Mouse (Mus musculus): ENCODE data around the gene Abat.

Abat gene

DNA sequence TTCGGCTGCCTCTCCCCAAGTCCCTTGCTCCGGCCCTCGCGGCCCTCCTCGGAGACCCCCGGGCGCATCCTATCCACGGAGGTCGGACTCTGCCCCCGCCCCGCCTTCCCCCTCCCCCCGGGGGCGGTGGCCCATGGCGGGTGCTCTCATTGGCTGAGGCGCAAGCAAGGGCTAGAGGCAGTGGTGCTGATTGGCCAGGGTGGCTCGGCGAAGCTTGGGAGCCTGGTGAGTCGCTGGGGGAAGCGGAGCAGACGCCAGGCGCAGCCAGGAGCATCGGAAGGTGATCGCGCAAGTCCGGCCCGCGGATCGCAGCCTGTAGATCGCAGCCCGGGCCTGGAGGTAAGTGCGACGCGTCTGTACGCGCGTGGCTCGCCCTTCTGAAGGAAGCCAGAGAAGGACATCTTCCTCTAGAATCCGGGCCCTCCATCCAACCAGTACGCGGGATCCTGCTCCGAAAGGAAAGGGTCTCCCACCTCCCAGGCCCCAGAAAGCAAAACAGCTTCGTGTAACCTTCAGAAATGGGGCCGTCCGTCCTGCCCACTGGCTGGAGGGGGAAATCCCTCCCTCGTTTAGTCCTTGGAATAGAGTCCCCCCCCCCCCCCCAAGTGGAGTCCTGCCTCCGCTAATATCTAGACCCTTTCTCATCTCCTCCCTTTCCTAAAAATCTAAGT lies at the start of gene Abat:
Gene Abat (plus strand): TSS at position 194 of the 671 bp plus-strand sequence.
- DNase-seq (ENCODE audit: low spot score), result peak; percentile 89

DNA sequence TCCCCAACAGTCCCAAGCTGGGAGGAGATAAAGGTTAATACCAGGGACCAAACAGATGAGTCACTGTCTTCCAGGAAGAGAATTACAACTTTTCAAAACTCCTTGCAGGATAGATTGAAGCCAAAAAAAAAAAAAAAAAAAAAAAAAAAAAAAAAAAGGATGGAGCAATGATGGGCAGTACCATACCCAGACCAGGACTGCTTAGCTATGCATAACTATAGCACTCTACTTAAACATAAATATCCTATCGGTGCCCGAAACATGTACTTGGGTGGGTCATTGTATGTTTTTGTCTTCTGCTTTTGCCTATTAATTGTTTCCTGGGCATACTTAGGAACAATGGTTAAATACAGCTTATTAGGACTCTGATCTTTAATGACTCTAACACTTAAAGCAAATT lies 43.1 kb upstream of the Abat start:
- DNase-seq (ENCODE audit: low spot score), result no peak

DNA sequence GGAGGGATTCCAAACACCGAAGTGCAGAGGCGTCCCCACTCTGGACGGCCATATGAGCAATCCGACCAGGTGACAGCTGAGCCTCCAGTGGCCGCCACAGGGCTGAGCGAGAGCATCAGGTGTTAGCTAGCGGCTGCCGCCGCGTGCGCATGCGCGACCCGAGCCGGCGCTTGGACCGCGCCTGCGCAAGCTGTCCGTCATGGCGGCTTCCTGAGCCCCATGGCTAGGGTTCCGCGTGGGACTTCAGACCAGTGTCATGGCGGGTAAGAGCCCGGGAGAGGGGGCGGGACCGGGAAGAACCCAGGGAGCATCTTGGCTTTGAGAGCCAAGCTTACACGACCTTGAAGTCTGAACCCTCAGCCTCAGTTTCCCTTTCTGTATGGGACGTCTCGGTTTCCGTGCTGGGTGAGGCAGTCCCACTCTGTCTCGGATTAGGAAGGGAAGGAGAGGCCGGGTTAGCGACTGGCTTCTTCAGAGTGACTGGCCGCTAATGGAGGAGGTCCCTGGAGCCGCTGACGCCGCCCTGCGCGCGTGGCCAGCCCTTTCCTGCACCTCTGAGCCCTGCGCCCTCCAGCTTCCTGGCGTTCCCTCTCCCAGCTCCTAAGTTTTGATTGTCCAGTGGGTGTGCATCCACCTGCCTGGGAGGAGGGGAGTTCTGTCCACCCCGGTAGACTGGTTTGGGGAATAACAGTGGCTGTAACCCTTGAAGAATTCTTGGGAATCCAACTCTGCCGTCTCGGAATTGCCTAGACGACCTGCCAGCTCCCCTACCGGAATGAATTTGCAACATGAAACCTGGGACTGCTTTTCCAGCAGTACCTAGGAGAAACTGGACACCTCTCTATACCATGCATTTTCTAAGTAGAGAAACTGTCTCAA lies 42.4 kb upstream of the Abat start, which contains the start of gene Mettl22:
Gene Mettl22 (plus strand): TSS at position 186 of the 879 bp plus-strand sequence.
- DNase-seq (ENCODE audit: low spot score), result peak; percentile 89

DNA sequence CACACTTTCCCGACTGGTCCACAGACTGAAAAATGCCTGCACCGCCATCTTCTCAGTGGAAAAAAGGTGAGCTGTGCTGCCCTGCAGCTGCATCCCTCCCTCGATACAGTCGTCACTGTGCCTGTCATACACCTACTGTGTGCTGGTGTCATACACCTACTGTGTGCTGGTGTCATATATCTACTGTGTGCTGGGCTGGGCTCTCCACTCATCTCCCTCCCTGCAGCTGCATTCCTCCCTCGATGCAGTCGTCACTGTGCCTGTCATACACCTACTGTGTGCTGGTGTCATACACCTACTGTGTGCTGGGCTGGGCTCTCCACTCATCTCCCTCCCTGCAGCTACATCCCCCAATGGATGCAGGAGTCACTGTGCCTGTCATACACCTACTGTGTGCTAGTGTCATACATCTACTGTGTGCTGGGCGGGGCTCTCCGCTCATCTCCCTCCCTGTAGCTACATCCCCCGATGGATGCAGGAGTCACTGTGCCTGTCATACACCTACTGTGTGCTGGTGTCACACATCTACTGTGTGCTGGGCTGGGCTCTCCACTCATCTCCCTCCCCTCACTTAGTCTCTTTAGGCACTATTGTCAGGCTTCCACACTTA lies 25.7 kb upstream of the Abat start:
- DNase-seq (ENCODE audit: low spot score), result no peak

DNA sequence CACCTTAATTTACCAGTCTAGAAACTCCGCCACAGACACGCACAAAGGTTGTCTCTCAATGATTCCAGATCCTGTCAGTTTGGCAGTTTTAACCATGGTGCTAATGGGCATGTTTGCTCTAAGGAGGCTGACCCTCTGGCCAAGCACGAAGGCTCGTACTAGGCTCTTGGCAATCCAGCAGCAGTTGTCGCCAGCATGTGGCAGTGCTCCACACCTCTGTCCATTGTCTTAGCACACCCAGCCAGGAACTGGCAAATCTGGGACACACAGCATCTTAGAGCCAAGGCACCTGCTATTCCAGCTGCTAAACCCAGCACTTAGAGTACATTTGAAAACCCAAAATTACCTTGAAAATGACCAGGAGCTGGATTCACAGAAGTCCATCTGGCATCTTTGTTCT lies 23.9 kb upstream of the Abat start:
- DNase-seq (ENCODE audit: low spot score), result no peak

DNA sequence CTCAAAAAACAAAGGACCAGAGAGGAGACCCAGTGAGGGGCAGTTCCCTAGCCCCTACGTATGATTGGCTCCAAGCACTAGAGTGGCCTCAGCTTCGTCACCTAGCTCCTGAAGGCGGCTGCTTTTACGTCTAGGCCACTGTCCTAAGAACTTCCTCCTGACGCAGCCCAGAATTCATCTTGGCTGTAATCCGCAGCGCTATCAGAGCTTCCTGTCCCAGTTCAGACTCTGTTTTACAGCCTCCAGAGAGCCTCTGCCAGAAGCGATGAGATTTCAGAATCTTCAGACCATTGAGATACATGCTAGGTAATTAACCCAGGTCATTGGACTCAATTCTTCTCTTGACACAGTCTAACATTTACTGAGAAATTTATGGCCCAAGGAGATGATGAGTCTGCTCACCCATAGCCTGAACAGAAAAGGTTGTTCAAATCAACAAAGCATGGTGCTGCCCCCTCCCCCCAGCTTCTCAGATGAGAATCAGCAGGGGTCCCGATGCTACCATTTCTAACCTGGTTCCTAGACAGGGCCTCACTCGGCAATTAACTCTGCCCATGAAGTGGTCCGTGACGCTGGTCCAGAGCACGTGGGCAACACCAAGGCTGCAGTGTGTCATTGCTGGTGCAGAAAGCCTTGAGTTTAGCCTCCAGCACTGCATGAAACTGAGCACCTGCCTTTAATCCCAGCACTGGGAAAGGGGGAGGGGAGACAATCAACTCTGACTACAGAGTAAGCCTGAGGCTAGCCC lies 21.3 kb upstream of the Abat start:
- DNase-seq (ENCODE audit: low spot score), result no peak

DNA sequence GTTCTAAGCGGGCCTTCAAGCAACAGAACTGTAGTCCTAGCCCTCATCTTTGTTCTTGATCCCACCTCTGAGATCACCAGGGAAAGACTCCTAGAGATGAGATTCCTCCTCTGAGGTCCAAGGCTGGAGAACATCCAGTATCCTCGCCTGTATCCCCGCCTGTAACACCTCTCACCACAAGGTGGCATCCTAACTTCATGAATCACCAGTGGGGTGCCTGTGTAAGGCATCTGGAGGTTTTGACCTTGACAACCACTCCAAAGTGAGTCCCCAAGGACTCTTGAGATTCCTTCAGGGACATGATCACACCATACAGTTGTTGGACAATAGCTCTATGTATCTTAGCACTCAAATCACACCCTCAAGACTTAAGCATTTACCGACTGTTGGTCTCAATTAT lies 19.0 kb upstream of the Abat start:
- DNase-seq (ENCODE audit: low spot score), result peak; percentile 73

DNA sequence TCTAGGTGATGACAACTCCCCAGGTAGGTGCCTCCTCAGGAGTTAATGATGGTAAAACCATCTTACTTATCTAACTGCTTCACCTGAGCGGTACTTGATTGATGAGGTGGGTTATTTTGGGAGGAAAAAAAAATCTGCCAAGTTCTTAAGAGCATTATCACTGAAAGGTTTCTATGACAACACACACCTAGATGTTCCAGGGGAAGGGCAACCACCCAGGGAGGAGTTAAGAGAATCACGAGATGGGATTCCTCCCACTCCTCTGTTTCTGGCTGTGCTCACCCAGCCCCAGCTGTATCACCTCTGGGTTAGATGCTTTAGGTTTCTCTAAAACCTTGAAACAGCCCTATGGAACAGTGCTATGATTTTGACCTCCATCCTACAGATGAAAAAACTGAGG lies 16.3 kb upstream of the Abat start:
- no peak for DNase-seq (ENCODE audit: low spot score)

DNA sequence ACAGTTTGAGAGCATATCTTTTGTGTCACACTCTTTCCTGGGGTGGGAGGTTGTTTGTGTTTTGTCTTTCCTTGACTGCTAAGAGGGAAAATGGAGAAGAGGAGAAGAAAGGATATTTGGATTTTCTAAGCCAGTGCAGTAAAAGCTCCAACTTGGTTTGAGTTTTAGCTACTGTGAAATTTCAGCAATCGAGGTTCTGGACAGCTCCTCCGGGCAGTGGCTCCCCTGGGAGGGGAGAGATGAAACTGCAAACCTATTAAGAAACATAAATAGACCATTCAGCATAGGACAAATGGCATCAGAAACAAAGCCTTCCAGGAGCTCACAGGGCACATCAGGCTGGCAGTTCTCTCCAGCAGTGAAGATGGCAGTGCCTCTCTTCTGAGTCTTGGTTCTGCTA lies 9.0 kb upstream of the Abat start:
- no peak for DNase-seq (ENCODE audit: low spot score)

DNA sequence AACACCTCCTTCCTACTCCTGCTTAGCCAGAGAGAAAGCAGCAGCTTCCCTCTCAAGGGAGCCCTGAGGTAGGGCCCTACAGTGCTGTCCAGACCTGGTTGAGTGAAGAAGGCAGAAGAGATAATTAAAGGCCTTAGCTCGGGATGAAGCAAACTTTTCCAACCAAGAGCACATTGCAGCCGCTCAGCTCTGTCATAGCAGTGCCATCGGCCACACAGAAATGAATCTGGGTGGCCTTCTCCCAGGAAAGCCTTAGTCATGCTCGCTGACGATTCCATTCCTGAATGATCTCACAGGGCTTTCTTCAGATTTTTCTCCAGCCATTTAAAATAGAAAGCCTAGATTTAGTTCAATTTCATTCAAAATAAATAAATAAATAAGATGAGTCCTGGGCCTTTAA lies 3.3 kb upstream of the Abat start:
- DNase-seq (ENCODE audit: low spot score), result no peak

DNA sequence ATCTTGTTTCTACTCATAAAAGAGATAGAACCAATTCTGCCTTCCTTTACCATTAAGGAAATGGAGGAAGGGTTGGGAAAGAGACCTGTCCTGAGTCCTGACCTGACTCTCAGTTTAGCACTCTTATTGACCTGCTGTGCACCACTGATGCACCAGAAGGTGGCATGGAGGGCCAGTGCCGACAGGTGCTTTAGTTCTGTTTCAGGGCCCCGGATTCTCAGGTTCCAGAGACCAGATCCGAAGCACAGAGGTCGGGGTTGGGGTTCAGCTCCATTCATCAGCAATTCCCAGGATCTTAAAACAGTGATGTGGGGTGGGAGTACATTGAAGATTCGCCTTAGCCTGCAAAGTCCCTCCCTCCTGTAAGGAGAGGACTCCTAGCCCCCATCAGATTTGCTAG lies 399 bp upstream of the Abat start:
- DNase-seq (ENCODE audit: low spot score), result no peak

DNA sequence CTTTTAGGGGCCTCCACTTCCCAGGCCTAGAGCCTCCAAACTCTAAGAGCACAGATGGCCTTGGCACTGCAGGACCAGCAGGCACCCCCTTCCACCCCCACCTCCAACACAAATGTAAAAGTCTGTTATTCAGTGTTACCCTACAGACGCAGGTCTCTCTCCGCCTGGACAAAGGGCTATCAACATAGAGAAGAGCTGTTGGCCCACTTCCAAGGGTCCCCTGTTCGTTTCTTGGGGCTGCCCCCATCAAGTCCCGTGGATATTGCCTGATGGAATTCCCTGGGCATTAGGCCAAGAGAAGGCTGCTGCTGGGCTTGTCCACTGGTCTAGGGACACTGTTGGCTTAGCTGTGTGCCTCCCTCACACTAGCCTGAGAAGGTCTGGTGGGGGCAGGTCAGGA lies 951 bp downstream of the Abat start:
- DNase-seq (ENCODE audit: low spot score), result no peak

DNA sequence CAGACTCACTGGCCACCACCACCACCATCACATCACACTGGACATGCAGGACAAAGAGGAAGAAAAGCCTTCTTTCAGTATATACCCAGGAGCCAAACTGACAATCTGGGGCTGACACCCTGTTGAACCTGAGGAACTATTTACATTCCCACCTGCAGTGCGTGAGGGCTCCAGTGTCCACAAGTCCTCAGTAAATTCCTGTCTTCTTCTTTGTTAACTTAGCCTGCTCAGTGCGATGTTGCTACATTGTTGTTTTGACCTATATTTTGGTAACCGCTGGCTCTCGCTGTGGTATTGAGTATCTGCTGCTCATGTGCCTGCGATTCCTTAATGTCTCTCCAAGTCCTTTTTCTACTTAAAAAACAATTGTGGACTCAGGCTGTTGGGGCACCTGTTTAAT lies 7.3 kb downstream of the Abat start:
- no peak for DNase-seq (ENCODE audit: low spot score)

DNA sequence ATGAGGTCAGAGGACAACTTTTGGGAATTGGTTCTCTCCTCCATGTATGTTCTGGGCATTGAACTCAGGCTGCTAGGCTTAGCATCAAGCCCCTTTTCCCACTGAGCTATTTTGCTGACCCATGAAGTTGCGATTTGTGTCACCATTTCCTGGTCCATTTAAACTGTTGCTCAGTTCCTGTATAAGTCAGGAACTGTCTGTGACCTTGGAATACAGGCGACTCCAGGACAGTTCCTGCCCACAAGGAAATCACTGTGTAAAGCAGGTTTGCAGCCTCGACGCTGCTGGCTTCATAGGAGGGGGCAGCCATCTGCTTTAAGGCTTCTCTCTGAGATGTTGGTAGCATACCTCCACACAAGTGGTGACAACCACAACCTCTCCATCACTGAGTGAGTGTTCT lies 8.1 kb downstream of the Abat start:
- no peak for DNase-seq (ENCODE audit: low spot score)

DNA sequence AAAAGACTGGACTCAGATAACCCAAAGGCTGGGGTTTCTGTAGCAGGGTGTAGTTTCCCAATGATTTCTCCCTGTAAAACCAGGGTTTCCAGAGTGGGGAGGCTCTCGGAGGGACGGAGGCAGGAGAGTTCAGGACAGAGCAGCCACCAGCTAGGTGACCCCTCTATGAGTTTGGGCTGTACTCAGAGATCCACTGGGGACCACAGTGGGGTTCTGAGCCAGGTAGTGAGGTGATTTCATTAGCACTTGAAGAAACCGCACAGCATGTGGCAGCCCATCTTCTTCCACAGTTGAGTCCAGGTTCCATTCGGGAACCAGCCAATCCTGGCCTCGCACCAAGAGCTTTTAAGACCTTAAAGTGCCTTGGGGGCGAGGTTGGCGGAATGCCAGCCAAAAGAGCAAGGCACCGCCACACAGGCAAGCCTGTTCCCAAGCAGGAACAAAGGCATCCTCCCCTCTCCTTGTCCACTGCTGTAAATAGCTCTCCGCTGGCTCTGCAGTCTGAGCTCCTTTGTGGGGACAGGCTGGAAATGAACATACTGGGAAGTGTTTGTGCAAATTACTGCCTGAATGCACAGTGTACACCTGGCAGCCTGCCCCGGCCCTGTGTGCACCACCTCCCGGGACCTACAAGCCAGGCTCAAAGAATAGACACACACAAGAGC lies 10.4 kb downstream of the Abat start:
- DNase-seq (ENCODE audit: low spot score), result no peak

DNA sequence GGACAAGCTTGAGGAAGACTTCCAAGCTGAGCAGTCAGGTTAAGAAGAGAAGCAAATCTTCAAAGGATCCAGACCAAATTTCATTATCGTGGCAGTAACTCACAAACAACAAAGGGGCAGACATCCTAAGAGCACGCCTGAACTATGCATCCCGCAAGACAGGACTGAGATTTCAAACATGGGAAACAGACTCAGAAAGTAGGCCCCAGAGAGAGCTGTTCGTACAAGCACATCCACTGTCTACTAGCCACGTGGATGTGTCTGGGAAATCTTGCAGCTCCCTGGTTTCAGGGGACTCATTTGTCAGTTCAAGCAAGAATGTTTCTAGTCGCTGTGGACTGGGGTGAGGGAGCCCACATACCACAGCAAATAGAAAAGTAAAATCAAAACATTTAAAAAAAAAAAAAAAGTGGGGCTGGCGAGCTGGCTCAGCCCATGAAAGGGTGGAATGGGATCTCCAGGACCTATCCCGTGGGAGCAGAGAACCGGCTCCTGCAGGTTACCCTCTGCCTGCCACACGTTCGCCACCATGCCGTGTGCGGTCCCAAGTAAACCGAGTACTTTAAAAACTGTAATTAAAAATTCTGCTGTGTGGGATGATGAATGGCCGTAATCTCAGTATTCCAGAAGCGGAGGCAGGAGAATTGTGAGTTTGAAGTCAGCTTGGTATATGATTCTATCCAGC lies 11.1 kb downstream of the Abat start:
- no peak for DNase-seq (ENCODE audit: low spot score)

DNA sequence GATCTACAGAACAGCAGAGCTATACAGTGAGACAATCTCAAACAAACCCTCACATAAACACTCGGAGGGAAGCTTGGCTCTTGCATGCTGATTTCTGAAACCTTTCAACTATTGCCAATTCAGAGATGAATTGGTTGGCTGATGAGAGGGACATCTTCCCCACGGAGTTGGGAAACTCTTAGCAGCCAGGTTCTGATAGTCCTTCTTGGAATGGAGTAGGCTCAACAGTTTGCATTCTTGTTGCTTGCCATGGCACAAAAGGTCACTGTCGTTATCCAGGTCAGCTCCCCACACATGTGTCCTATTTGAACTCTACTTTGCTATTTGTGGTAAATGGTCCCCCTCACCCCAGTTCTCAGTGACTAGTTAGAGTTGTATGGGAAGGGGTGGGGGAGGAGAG lies 12.1 kb downstream of the Abat start:
- DNase-seq (ENCODE audit: low spot score), result no peak

DNA sequence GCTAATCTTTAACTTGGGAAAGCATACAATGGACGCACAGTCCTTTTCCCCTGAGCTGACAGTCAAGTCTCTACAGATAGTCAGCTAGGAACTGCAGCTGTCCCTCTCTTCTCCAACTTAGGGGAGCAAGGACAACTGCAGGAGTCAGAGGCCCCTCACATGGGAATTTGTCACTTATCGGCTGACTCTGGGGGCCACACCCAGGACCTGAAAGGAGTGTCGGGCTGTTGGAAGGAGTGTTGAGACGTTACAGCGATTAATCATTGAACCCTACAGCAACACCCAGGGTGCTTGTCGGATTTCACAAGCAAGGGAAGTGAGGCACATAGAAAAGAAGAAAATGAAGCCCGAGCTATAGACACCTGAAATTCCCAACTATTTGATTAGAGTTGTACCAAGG lies 12.6 kb downstream of the Abat start:
- no peak for DNase-seq (ENCODE audit: low spot score)

DNA sequence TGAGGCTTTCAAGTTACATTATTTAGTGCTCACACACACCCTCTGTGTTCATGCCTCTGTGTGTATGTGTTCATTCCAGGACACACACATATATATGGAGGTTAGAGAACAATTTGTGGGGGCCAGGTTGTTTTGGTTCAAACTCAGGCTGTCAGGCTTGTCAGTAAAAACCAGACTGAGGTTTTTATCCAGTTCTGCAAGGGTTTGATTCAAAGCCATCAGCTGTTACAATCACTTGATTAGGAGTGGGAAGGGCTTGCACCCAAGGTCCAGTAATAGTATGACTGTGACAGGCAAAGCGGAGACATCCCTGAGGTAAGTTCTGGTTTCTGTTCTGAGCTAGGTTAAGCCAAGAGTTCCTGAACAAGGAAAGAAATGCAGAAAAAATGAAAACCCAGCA lies 16.2 kb downstream of the Abat start:
- DNase-seq (ENCODE audit: low spot score), result no peak

DNA sequence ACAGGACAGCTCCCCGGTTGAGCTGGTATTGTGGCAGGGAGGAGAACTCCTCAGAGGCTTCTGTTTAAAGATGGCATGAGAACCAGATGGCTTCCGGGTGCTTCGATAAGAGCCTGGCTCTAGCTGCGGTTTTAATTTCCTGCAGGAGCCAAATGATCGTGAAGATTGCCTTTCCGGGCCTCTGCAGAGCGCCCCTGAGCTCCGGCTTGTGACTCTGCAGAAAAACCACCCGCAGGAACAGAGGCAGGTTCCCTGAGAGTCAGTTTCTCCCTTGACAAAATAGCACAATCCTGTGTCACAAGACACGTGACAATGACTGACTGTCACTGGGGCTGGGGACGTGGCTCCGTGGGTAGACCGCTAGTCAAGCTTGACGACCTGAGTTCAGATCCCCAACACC lies 16.8 kb downstream of the Abat start:
- no peak for DNase-seq (ENCODE audit: low spot score)

DNA sequence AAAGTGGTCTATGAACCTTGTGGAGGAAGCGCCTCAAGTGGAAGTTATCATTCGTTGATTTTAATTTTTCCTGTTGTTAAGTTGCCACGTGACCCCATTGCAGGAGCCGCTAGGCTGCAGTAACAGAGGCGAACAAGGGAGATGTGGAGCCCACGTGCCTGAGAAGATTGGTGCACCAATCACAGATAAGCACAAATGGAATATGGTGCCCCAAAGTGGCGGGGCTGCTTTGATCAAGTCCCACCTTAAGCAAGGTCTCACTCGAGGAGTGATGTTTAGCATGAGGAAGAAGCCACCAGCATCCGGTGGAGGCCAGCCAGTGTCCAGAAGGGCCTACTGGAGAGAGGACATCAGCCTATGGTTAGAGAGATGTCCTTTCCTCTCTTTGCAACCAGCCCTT lies 19.2 kb downstream of the Abat start:
- no peak for DNase-seq (ENCODE audit: low spot score)

All from lung, postnatal 25 days (tissue).